Mouse (Mus musculus): ENCODE measurements around the gene Serf2.

Serf2 gene

GRCm38 (mm10) chr2:121507173-121507950, 58.4 kb downstream of the Serf2 start:
- no peak for DNase-seq
